Mouse (Mus musculus): ENCODE data around the gene Nacc1.

Gene Nacc1

GRCm38 (mm10) chr8:84714161-84714560, 26.5 kb upstream of the Nacc1 start:
- no peak for DNase-seq (ENCODE audit: low read depth, low spot score)

- no peak for DNase-seq (ENCODE audit: low read depth, low spot score)
Measured at GRCm38 (mm10) chr8:84713381-84713780, 25.7 kb upstream of the Nacc1 start.

GRCm38 (mm10) chr8:84712759-84713120, 25.1 kb upstream of the Nacc1 start:
- DNase-seq (ENCODE audit: low read depth, low spot score), result no peak

GRCm38 (mm10) chr8:84711933-84712758, 24.5 kb upstream of the Nacc1 start:
- DNase-seq (ENCODE audit: low read depth, low spot score), result no peak

- no peak for DNase-seq (ENCODE audit: low read depth, low spot score)
Measured at GRCm38 (mm10) chr8:84711312-84711711, 23.6 kb upstream of the Nacc1 start.

- DNase-seq (ENCODE audit: low read depth, low spot score), result no peak
Measured at GRCm38 (mm10) chr8:84709931-84710330, 22.3 kb upstream of the Nacc1 start.

- no peak for DNase-seq (ENCODE audit: low read depth, low spot score)
Measured at GRCm38 (mm10) chr8:84708774-84709475, 21.3 kb upstream of the Nacc1 start.

DNA sequence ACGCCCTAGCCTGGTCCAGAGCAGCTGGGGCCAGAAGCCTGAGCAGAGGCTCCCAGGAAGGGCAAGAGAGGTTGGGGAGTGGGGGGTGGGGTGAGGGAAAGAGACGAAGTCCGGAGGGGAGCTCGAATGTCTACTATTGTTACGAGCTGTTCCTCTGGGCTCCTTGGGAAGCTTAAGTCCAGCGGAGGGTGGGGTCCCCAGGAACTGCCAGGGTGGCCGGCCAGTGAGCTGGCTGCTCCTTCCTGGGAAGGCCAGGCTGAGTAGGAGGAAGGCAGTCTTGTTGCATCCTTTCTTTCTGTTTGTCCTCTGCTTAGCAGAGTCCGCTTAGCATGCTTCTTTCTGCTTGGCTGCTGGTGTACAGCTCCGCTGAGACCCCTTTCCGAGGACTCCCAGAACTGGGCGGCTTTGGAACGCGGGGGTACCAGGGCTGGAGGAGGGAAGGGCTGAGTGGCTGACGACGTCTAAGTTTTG, 20.4 kb upstream of the Nacc1 start:
- no peak for DNase-seq (ENCODE audit: low read depth, low spot score)

- DNase-seq (ENCODE audit: low read depth, low spot score), result no peak
Measured at GRCm38 (mm10) chr8:84707267-84707883, 19.7 kb upstream of the Nacc1 start.

DNA sequence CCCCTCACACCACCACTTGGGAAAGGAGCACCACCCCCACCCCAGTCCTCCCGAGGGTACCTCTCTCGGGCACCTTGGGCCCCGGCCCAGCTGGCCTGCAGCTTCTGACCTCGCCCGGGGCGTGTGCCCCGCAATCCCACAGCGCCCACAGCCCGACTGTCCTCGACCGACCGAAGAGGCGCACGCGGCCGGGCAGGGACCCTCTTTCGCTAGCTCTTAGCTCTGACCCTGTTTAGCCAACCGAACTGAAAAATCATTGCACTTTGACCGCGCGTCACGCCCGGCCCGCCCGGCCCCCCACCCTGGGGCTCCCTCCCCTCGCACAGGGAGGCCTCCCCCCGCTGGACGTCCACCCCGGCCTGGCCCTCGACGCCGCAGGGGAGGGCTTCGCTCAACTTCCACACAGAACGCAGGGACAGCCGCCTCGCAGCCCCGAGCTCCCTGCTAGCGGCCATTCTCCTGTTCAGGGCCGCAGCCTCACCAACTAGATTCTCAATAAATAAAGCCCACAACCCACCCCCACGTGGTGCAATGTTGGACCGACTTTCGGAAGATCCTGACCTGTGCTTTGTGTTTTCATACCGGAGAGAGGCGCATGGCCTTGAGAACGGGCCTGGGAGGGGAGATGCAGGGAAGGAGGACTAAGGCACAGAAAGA, 19.1 kb upstream of the Nacc1 start:
- DNase-seq (ENCODE audit: low read depth, low spot score), result no peak

GRCm38 (mm10) chr8:84705960-84706359, 18.3 kb upstream of the Nacc1 start:
- DNase-seq (ENCODE audit: low read depth, low spot score), result no peak

- DNase-seq (ENCODE audit: low read depth, low spot score), result no peak
Measured at GRCm38 (mm10) chr8:84704867-84705831, 17.5 kb upstream of the Nacc1 start.

DNA sequence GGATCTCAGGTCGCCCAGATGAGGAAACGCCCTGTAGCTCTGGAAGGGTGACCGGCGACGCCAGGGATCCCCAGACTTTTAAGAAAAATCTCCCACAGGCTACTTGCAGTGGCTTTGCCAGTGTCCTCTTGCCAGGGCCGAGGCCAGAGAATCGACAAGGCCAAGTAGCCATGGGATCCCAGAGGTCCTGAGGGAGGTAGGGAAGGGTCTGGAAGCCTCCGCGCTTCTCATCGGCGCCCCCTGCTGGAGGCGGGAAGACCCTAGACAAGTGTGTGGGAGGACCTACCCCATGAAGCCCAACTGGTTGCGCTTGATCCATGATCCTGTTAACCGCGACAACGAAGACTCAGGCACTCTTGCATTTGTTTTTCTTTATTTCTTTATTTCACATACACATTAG, 16.7 kb upstream of the Nacc1 start:
- DNase-seq (ENCODE audit: low read depth, low spot score), result no peak

- no peak for DNase-seq (ENCODE audit: low read depth, low spot score)
Measured at GRCm38 (mm10) chr8:84703466-84704249, 16.0 kb upstream of the Nacc1 start.

DNA sequence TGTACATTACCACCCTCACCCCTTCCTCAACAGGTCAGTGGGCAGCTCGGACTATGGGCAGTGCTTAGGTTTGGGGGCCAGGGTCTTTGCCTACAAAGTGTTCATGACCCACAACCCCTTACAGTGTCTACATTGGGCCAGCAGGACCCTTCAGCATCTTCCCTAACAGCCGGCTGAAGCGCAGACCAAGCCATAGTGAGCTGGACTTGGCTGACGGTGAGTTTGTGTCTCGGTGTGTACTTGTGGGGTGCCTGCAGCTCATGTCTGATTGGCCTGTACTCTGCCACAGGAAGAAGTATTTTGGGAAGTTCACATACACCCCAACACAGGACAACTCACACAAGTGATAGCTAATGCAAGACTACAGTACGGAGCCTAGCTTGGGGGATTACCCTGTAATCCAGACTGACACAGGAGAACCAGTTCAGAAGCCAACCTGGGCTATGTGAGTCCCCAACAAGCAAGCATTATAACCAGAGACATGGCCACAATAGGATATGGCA, 15.4 kb upstream of the Nacc1 start:
- no peak for DNase-seq (ENCODE audit: low read depth, low spot score)

GRCm38 (mm10) chr8:84702561-84702960, 14.9 kb upstream of the Nacc1 start:
- no peak for DNase-seq (ENCODE audit: low read depth, low spot score)

DNA sequence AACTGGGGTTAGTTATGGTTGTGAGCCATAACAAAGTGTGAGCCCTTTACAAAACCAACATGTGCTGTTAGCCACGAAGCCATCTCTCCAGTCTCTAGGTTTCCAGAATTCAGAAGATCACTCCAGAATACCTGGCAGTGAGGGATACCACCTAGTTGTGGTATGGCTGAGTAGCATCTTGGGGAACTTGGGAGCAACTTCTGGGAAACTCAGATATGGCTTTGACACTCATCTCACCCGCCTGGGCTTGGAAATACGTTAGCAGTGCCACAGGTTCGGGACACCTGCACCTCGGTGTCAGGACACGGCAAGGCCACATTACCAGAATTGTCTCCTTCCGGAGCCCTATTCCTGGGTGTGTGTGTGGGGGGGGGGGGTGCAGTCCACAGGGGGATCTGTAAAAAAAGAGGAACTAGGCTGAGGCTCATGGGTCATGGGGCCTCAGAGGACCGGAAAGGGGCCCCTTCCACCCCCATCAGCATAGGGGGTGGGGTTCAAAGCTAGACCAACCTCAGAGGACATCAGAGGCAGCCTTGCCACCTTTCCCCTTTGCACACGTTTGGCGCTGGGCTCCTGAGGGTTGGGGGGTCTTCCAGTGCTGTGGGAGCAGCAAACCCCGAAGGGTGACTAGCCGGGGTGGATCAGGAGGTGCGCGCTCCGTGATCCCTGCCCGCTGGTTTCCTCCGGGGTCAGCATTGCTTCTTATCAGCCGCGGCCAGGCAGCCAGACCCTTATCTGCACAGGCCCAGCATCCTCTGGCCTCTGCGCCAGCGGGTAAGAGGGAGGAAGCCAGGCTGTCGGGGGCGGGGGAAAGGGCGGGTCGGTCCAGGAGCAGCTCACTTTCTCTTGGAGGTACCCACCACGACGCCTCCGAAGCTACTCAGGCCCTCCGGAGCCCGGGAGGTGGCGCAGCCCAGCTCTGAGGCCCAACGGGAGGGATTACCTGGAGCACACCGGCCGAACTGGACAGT, 13.6 kb upstream of the Nacc1 start, which contains the start of gene Lyl1:
TSS of gene Lyl1 (plus strand) at position 517 of the 971 bp plus-strand sequence.
- no peak for DNase-seq (ENCODE audit: low read depth, low spot score)

DNA sequence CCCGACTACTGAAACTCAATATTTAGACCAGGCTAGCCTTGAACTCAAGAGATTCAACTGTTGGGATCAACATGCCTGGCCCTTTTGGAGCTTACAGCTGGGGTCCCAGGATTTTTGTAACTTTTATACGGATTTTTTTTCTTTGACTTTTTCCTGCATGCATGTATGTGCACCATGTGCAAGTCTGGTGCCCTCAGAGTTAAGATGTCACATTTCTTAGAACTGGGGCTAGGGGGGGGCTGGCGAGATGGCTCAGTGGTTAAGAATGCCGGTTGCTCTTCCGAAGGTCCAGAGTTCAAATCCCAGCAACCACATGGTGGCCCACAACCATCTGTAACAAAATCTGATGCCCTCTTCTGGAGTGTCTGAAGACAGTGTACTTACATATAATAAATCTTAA, 12.9 kb upstream of the Nacc1 start:
- DNase-seq (ENCODE audit: low read depth, low spot score), result no peak
